Comparison of ENCODE assay signal across 7 mouse cellular contexts in genomic region chr3:104638403-104638779, GRCm38 (mm10). TPM values are rescaled to one million over a fixed set of nuclear protein-coding genes. Genes with fewer than 3 reads are reported as not detected.
DNase-seq lines count a peak whose midpoint lies in the region; ATAC-seq lines count a peak whose summit lies in the region.

Slc16a1 (plus strand) TSS chr3:104638668.

- no peaks in the 10 kb centered on the region for H3K27me3 ChIP-seq in limb, embryonic 10.5 days (ENCODE audit: low read depth, poor library complexity, severe bottlenecking)
- H3K27me3 ChIP-seq in midbrain, embryonic 13.5 days = 0 out of 2 replicates have a peak, but pooled peaks cover 6% of the 10 kb centered on the region

- DNase-seq in adrenal gland, adult 8-10 months = peak; percentile 83
- DNase-seq in embryo, embryonic 9.5 days (ENCODE audit: extremely low spot score) = peak; percentile 94
- DNase-seq in gonadal fat pad, adult 2 months (ENCODE audit: low read depth) = no peak
- peak; percentile 77 for DNase-seq in kidney, adult 11 months
- DNase-seq in limb, embryonic 10.5 days (ENCODE audit: low spot score) = peak; percentile 95
- DNase-seq in spleen, adult 12 weeks (ENCODE audit: low spot score) = peak; percentile 90

- H3K27ac ChIP-seq in limb, embryonic 10.5 days = peak within 1 kb of the TSS; percentile 99
- peak within 1 kb of the TSS; percentile 54 for H3K27ac ChIP-seq in midbrain, embryonic 13.5 days

- peak within 1 kb of the TSS; percentile 81 for H3K9ac ChIP-seq in midbrain, embryonic 13.5 days (replicated peaks)

- H3K4me3 ChIP-seq in limb, embryonic 10.5 days = peak within 1 kb of the TSS; percentile 94
- peak within 1 kb of the TSS; percentile 82 for H3K4me3 ChIP-seq in midbrain, embryonic 13.5 days (replicated peaks)

- ATAC-seq in midbrain, embryonic 13.5 days = peak; percentile 98

- H3K4me1 ChIP-seq in limb, embryonic 10.5 days = peaks cover 31% of the 10 kb centered on the region
- peaks cover 15% of the 10 kb centered on the region for H3K4me1 ChIP-seq in midbrain, embryonic 13.5 days (replicated peaks)

- WGBS in limb, embryonic 10.5 days = under 1% methylated on average over 50 of the region's 50 CpGs
- WGBS in midbrain, embryonic 13.5 days = under 1% methylated on average over 50 of the region's 50 CpGs

- no peaks in the 10 kb centered on the region for H3K9me3 ChIP-seq in limb, embryonic 10.5 days (replicated peaks)
- no peaks in the 10 kb centered on the region for H3K9me3 ChIP-seq in midbrain, embryonic 13.5 days

- H3K4me2 ChIP-seq in midbrain, embryonic 13.5 days (replicated peaks) = peak within 1 kb of the TSS; percentile 96

- no peaks in the 10 kb centered on the region for H3K36me3 ChIP-seq in limb, embryonic 10.5 days
- H3K36me3 ChIP-seq in midbrain, embryonic 13.5 days = no peaks in the 10 kb centered on the region

RNA-seq across cellular contexts. Expression of gene Slc16a1, which starts in this region (rescaled TPM):
- 10 to 100 TPM; 17.5 to 29.1 (median 23.5) TPM for total RNA-seq in adrenal gland, adult 8-10 months (2022)
- 18.1 and 21.9 TPM in 2 replicates for polyA plus RNA-seq in gonadal fat pad, adult 2 months (2012; rRNA removed)
- 53.5 and 59.6 TPM in 2 replicates for polyA plus RNA-seq in limb, embryonic 10.5 days (2016; fragmentation: Nextera tagmentation; extraction: Ambion mirVana)
- 9.4 and 9.6 TPM in 2 replicates for polyA plus RNA-seq in midbrain, embryonic 13.5 days (2015; fragmentation: Nextera tagmentation; extraction: Ambion mirVana)
